Mouse (Mus musculus) hindbrain, embryonic 14.5 days (tissue): ENCODE results near the gene Rab7. TPM values are rescaled to one million over a fixed set of nuclear protein-coding genes. Genes with fewer than 3 reads are reported as not detected.

Source experiments
- ATAC-seq: fragments of 200-750 bp; cut with Nextera tagmentation; 2 replicates; pipeline ENCODE4 v1.8.0; 2017; ENCODE audit warnings: moderate number of reproducible peaks, mild to moderate bottlenecking, moderate TSS enrichment, moderate library complexity; ENCODE audit not compliant: low FRiP score
- DNase-seq: peaks from one replicate; pipeline ENCODE4 v3.0.0-alpha.2; 2015; ENCODE audit warnings: low spot score
- H3K27ac ChIP-seq: fragments of 300-500 bp; sonication (generic); 2 replicates; pipeline ENCODE4 v1.5.1; 2014; ENCODE audit warnings: mild to moderate bottlenecking, moderate library complexity
- H3K27me3 ChIP-seq: fragments of 300-500 bp; sonication (generic); 2 replicates; pipeline ENCODE4 v1.6.1; 2014; ENCODE audit warnings: mild to moderate bottlenecking, low read length, mixed read lengths; ENCODE audit not compliant: control insufficient read depth, insufficient read depth
- H3K36me3 ChIP-seq: fragments of 300-500 bp; sonication (generic); replicated peaks from 2 replicates; pipeline ENCODE4 v1.6.1; 2014; ENCODE audit not compliant: control insufficient read depth, insufficient read depth
- H3K4me1 ChIP-seq: fragments of 300-500 bp; sonication (generic); replicated peaks from 2 replicates; pipeline ENCODE4 v1.6.1; 2014; ENCODE audit warnings: antibody characterized with exemption, low read length, mixed read lengths; ENCODE audit not compliant: control insufficient read depth, insufficient read depth
- H3K4me2 ChIP-seq: fragments of 300-500 bp; sonication (generic); replicated peaks from 2 replicates; pipeline ENCODE4 v1.6.1; 2014; ENCODE audit warnings: mild to moderate bottlenecking, moderate library complexity
- H3K4me3 ChIP-seq: fragments of 300-500 bp; sonication (generic); replicated peaks from 2 replicates; pipeline ENCODE4 v1.5.1; 2014; ENCODE audit warnings: mild to moderate bottlenecking, low read length
- H3K9ac ChIP-seq: fragments of 300-500 bp; sonication (generic); 2 replicates; pipeline ENCODE4 v1.6.1; 2014
- H3K9me3 ChIP-seq: fragments of 300-500 bp; sonication (generic); 2 replicates; pipeline ENCODE4 v1.6.1; 2016; ENCODE audit warnings: low read length; ENCODE audit not compliant: control insufficient read depth
- WGBS: fragments of 180-500 bp; shearing (Covaris S2); extraction: QIAGEN DNeasy Blood & Tissue Kit; methylation state at CpG from one replicate; pipeline ENCODE4 v1.1.7; 2014; 5-methylcytosine and 5-hydroxymethylcytosine counted together
- polyA plus RNA-seq: library from polyadenylated mRNA; unstranded; fragments of >200 nt; fragmentation: Nextera tagmentation; extraction: Ambion mirVana; gene quantifications from 2 replicates; pipeline ENCODE4 v1.2.1, GENCODE M21; 2014

Gene Rab7
- polyA plus RNA-seq, 1 experiment from 2014 or later = 377 TPM

DNA sequence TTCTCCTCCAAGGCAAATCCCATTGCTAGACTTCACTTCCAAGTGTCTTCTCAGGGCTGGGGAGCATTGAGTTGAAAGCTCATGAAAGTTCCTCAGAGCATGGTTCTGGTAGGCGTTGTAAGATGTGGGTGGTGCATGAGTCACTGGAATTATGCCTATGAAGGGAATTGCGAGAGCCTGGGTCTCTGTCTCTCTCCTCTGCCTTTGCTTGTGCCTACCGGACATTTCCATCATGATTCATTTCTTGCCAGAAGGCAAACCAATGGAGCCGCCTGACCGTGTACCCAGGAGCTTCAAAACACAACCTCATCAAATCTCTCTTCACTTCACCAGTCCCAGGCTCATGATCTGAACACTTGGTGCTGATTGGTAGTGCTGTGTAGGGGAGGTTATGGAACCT, 11.8 kb upstream of the Rab7 start:
- ATAC-seq (no peak), DNase-seq (no peak)
- Histone ChIP-seq H3K9ac (no peak overlapping the region), H3K36me3 (no peaks in the 10 kb centered on the region), H3K4me1 (no peaks in the 10 kb centered on the region), H3K9me3 (no peaks in the 10 kb centered on the region), H3K27me3 (0 out of 2 replicates have a peak, but pooled peaks cover 8% of the 10 kb centered on the region), H3K4me2 (no peak overlapping the region), H3K27ac (no peak overlapping the region), H3K4me3 (no peak overlapping the region)
- WGBS = 89% methylated on average over 5 of the region's 5 CpGs

GRCm38 (mm10) chr6:88055663-88056062, 10.6 kb upstream of the Rab7 start:
- H3K9ac ChIP-seq = no peak overlapping the region
- H3K9me3 ChIP-seq = no peaks in the 10 kb centered on the region
- 81% methylated on average over 5 of the region's 5 CpGs for WGBS
- H3K4me3 ChIP-seq = no peak overlapping the region
- no peaks in the 10 kb centered on the region for H3K4me1 ChIP-seq
- DNase-seq = no peak
- no peak overlapping the region for H3K27ac ChIP-seq
- no peak overlapping the region for H3K4me2 ChIP-seq
- 0 out of 2 replicates have a peak, but pooled peaks cover 8% of the 10 kb centered on the region for H3K27me3 ChIP-seq
- no peaks in the 10 kb centered on the region for H3K36me3 ChIP-seq
- no peak for ATAC-seq

DNA sequence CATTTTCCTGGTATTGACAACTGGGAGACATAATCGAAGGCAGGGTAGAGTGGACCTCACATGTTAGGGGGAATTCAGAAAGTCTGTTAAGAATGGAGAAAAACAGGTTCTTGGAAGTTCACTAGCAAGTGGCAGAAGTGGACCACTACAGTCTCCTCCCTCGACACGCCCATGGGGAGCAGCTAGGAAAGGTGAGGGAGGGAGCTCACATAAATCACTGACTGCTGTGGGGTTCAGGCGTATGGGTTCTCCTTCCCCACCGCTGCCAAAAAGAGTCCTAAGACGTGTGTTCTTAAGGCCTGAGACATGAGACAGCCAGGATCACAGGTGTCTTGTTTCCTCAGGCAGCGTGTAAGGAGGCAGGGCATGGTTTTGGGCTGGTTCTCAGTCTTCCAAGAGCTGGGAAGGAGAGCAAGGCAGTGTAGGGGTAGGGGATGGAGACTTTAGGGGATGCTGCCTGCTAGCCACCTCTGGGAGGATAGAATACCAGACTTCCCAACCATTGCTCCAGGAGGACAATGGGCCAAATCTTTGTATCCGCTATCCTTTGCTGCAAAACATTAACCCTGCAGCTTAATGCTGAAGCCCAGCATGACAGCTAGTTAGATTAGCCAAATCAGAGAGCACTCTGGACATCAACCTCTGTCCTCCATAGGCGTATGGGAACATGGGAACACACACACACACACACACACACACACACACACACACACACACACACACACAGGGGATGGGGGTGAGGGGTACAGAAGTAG, 9.2 kb upstream of the Rab7 start:
- Histone ChIP-seq H3K27ac (no peak overlapping the region), H3K9me3 (no peaks in the 10 kb centered on the region), H3K27me3 (peaks cover 8% of the 10 kb centered on the region; the same call in 1 of the 2 replicates), H3K4me1 (no peaks in the 10 kb centered on the region), H3K36me3 (no peaks in the 10 kb centered on the region), H3K9ac (no peak overlapping the region), H3K4me3 (no peak overlapping the region), H3K4me2 (no peak overlapping the region)
- 72% methylated on average over 9 of the region's 9 CpGs for WGBS
- no peak for DNase-seq
- no peak for ATAC-seq

GRCm38 (mm10) chr6:88053228-88054080, 8.4 kb upstream of the Rab7 start:
- no peaks in the 10 kb centered on the region for H3K4me1 ChIP-seq
- H3K9ac ChIP-seq = no peak overlapping the region
- H3K4me2 ChIP-seq = no peak overlapping the region
- peaks cover 11% of the 10 kb centered on the region for H3K27me3 ChIP-seq
- H3K27ac ChIP-seq = no peak overlapping the region
- no peaks in the 10 kb centered on the region for H3K36me3 ChIP-seq
- H3K9me3 ChIP-seq = no peaks in the 10 kb centered on the region
- DNase-seq = no peak
- 75% methylated on average over 11 of the region's 11 CpGs for WGBS
- ATAC-seq = no peak
- H3K4me3 ChIP-seq = no peak overlapping the region

GRCm38 (mm10) chr6:88051206-88051605, 6.1 kb upstream of the Rab7 start:
- ATAC-seq = no peak
- H3K27me3 ChIP-seq = peaks cover 17% of the 10 kb centered on the region
- 89% methylated on average over 5 of the region's 5 CpGs for WGBS

GRCm38 (mm10) chr6:88049008-88049407, 3.9 kb upstream of the Rab7 start:
- peaks cover 15% of the 10 kb centered on the region for H3K27me3 ChIP-seq
- ATAC-seq = no peak
- no peak overlapping the region for H3K4me2 ChIP-seq
- H3K27ac ChIP-seq = no peak overlapping the region
- peaks cover 3% of the 10 kb centered on the region for H3K4me1 ChIP-seq
- H3K9ac ChIP-seq = no peak overlapping the region
- H3K9me3 ChIP-seq = no peaks in the 10 kb centered on the region
- H3K4me3 ChIP-seq = no peak overlapping the region
- no peaks in the 10 kb centered on the region for H3K36me3 ChIP-seq
- 79% methylated on average over 6 of the region's 6 CpGs for WGBS
- DNase-seq = no peak

More at GRCm38 (mm10) chr6:88051206-88051605, 6.1 kb upstream of the Rab7 start:
- H3K4me1 ChIP-seq = no peaks in the 10 kb centered on the region
- no peak overlapping the region for H3K27ac ChIP-seq
- no peak for DNase-seq
- H3K4me2 ChIP-seq = no peak overlapping the region
- no peak overlapping the region for H3K4me3 ChIP-seq
- no peaks in the 10 kb centered on the region for H3K36me3 ChIP-seq
- H3K9me3 ChIP-seq = no peaks in the 10 kb centered on the region
- H3K9ac ChIP-seq = no peak overlapping the region

GRCm38 (mm10) chr6:88047853-88048252, 2.8 kb upstream of the Rab7 start:
- Histone ChIP-seq H3K36me3 (no peaks in the 10 kb centered on the region), H3K27me3 (peaks cover 14% of the 10 kb centered on the region), H3K4me1 (peaks cover 15% of the 10 kb centered on the region), H3K9me3 (no peaks in the 10 kb centered on the region), H3K4me2 (no peak overlapping the region), H3K9ac (no peak overlapping the region), H3K4me3 (no peak overlapping the region), H3K27ac (no peak overlapping the region)
- no peak for ATAC-seq
- no peak for DNase-seq
- WGBS = 85% methylated on average over 5 of the region's 5 CpGs

GRCm38 (mm10) chr6:88045406-88045766, 316 bp upstream of the Rab7 start:
- H3K4me3 ChIP-seq = peak overlapping the region; percentile 85; the same call in 1 of the 2 replicates
- no peaks in the 10 kb centered on the region for H3K9me3 ChIP-seq
- H3K4me1 ChIP-seq = peaks cover 24% of the 10 kb centered on the region
- no peaks in the 10 kb centered on the region for H3K36me3 ChIP-seq
- no peak overlapping the region for H3K9ac ChIP-seq
- peak overlapping the region; percentile 72 for H3K4me2 ChIP-seq
- DNase-seq (no peak), ATAC-seq (no peak)
- 33% methylated on average over 3 of the region's 3 CpGs for WGBS
- H3K27me3 ChIP-seq = peaks cover 9% of the 10 kb centered on the region
- peak overlapping the region; percentile 69 for H3K27ac ChIP-seq

- Histone ChIP-seq H3K4me1 (peaks cover 24% of the 10 kb centered on the region), H3K4me3 (peak overlapping the region; percentile 85), H3K9ac (peak overlapping the region; percentile 96), H3K9me3 (no peaks in the 10 kb centered on the region), H3K36me3 (peaks cover 4% of the 10 kb centered on the region; the same call in 1 of the 2 replicates), H3K27ac (no peak overlapping the region), H3K27me3 (peaks cover 9% of the 10 kb centered on the region; the same call in 1 of the 2 replicates), H3K4me2 (peak overlapping the region; percentile 72)
- ATAC-seq (peak; percentile 9; the same call in 1 of the 2 replicates), DNase-seq (no peak)
- WGBS = 1% methylated on average over 3 of the region's 3 CpGs
Measured at GRCm38 (mm10) chr6:88044234-88044576, 865 bp downstream of the Rab7 start.
